Mouse (Mus musculus) kidney, adult 2 months (tissue): Measurements from ENCODE around the gene C1qtnf12.

ENCODE experiments used
- CTCF ChIP-seq: fragments of 200-500 bp; conservative IDR thresholded peaks from 2 replicates; pipeline ENCODE4 v1.5.1; 2011; ENCODE audit warnings: low read depth, mild to moderate bottlenecking, control low read depth, low read length, moderate library complexity, mixed read lengths; ENCODE audit not compliant: insufficient read depth, insufficient read length
- POLR2A ChIP-seq: fragments of 200-500 bp; IDR thresholded peaks from one replicate; pipeline ENCODE4 v1.6.1; 2011; ENCODE audit warnings: low read depth, low read length, control low read depth

- TF ChIP-seq CTCF (no peak), POLR2A (no peak)
Measured at GRCm38 (mm10) chr4:155944271-155944670, 17.8 kb upstream of the C1qtnf12 start.
